Mouse (Mus musculus): ENCODE results near the gene Capn10. TPM values are rescaled to one million over a fixed set of nuclear protein-coding genes. Genes with fewer than 3 reads are reported as not detected.
A peak's percentile ranks its signal among the peaks of the same experiment; 100 is the strongest.

Capn10 gene
- total and polyA plus RNA-seq, 3 experiments, result 11.9 to 16.1 (median 15.9) TPM

DNA sequence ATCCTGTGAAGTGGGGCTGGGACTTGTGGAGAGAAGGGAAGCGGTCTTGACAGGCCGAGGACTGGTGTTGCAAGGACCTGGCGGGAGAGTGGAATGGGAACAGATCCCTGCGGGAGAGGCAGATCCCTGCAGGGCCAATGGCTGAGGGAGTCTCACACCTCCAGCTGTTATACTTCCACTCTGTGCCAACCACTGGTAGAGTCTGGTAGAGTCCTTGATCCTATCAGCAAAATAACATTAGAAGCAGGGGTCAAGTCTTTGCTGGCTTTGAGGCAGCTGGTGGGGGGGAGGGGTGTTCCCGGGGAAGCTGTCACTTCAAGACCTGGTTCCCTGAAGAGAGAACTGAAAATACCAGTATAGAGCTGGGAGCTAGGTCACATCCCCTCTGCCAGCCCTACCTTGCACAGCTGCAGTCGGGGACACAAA, 42.0 kb downstream of the Capn10 start:
- Histone ChIP-seq H3K4me2 (ENCODE audit: insufficient read depth, low read depth, poor library complexity, severe bottlenecking) (no peak overlapping the region), H3K27ac (ENCODE audit: insufficient read depth, low read depth) (no peak overlapping the region), H3K27me3 (replicated peaks) (no peaks in the 10 kb centered on the region), H3K9ac (ENCODE audit: insufficient read depth, low read depth) (no peak overlapping the region), H3K36me3 (replicated peaks in 1 of 2; ENCODE audit: control insufficient read depth in 1 of 2, insufficient read depth in 1 of 2, low read length in 1 of 2) (no peaks in the 10 kb centered on the region), H3K4me1 (ENCODE audit: control insufficient read depth in 1 of 2, insufficient read depth in 2 of 2) (peaks cover 36 to 92% of the 10 kb centered on the region in 2 experiments), H3K79me2 (replicated peaks; ENCODE audit: control insufficient read depth, extremely low read depth, insufficient read depth, poor library complexity, severe bottlenecking) (no peaks in the 10 kb centered on the region), H3K9me3 (replicated peaks; ENCODE audit: low read length) (no peaks in the 10 kb centered on the region), H3K4me3 (replicated peaks in 1 of 3; ENCODE audit: low read depth in 2 of 3, low read length in 2 of 3, poor library complexity in 1 of 3) (no peak overlapping the region)
- dilution Hi-C loops (cut with MboI; ENCODE audit: extremely low pct_ligation_motif_present, extremely low pct_unique_long_range_greater_than_20kb, low sequenced_read_pairs) (no loop called here), in situ Hi-C loops (cut with MboI; ENCODE audit: low pct_ligation_motif_present, low pct_unique_long_range_greater_than_20kb, low sequenced_read_pairs) (no loop called here)
- no peak for TF ChIP-seq POLR2AphosphoS2 (IDR thresholded peaks at IDR 0.05; ENCODE audit: low read depth, low read length)
- no peak for TF ChIP-seq CHD1 (IDR thresholded peaks at IDR 0.05; ENCODE audit: low read depth, low read length)
- TF ChIP-seq KAT2A (IDR thresholded peaks at IDR 0.05; ENCODE audit: insufficient replicate concordance, low read length), result no peak
- TF ChIP-seq SMC3 (IDR thresholded peaks at IDR 0.05; ENCODE audit: low read depth, low read length), result no peak
- no peak for TF ChIP-seq ZKSCAN1 (IDR thresholded peaks at IDR 0.05; ENCODE audit: borderline replicate concordance, low read depth, low read length)
- no peak for TF ChIP-seq NRF1 (IDR thresholded peaks at IDR 0.05; ENCODE audit: low read depth, low read length)
- TF ChIP-seq MXI1 (IDR thresholded peaks at IDR 0.05; ENCODE audit: low read depth, low read length), result 0 out of 2 replicates have a peak, but pooled peaks have one; percentile 45
- no peak for TF ChIP-seq UBTF (IDR thresholded peaks at IDR 0.05; ENCODE audit: low read depth, low read length)
- no peak for TF ChIP-seq CTCF (conservative IDR thresholded peaks at IDR 0.05 in 1 of 2, IDR thresholded peaks at IDR 0.05 in 1 of 2; ENCODE audit: low read depth in 2 of 2, low read length in 2 of 2)
- TF ChIP-seq EP300 (IDR thresholded peaks at IDR 0.05; ENCODE audit: low read length), result peak; percentile 76
- peak; percentile 25; the same call in 1 of the 2 replicates for TF ChIP-seq MAX (IDR thresholded peaks at IDR 0.05; ENCODE audit: low read length)
- no peak for TF ChIP-seq USF2 (conservative IDR thresholded peaks at IDR 0.05; ENCODE audit: low read depth, low read length)
- TF ChIP-seq BHLHE40 (IDR thresholded peaks at IDR 0.05; ENCODE audit: low read depth, low read length), result no peak
- peak; percentile 57 for TF ChIP-seq IRF4 (IDR thresholded peaks at IDR 0.05; ENCODE audit: low read depth, low read length)
- TF ChIP-seq MAZ (IDR thresholded peaks at IDR 0.05; ENCODE audit: low read depth, low read length), result no peak
- peak; percentile 45; the same call in 1 of the 2 replicates for TF ChIP-seq CHD2 (IDR thresholded peaks at IDR 0.05; ENCODE audit: low read length)
- no peak for TF ChIP-seq JUN (IDR thresholded peaks at IDR 0.05; ENCODE audit: insufficient read depth, low read depth, low read length)
- no peak for TF ChIP-seq PAX5 (IDR thresholded peaks at IDR 0.05; ENCODE audit: low read length)
- no peak for TF ChIP-seq USF1 (IDR thresholded peaks at IDR 0.05; ENCODE audit: low read depth, low read length)
- no peak for TF ChIP-seq MEF2A (IDR thresholded peaks at IDR 0.05; ENCODE audit: borderline replicate concordance, low read depth, low read length)
- TF ChIP-seq TCF12 (IDR thresholded peaks at IDR 0.05; ENCODE audit: low read depth, low read length), result peak; percentile 40; the same call in 1 of the 2 replicates
- TF ChIP-seq HCFC1 (IDR thresholded peaks at IDR 0.05; ENCODE audit: low read depth, low read length), result no peak
- no peak for TF ChIP-seq NELFE (IDR thresholded peaks at IDR 0.05; ENCODE audit: low read depth, low read length)
- TF ChIP-seq SIN3A (IDR thresholded peaks at IDR 0.05; ENCODE audit: low read length), result 0 out of 2 replicates have a peak, but pooled peaks have one; percentile 18
- no peak for TF ChIP-seq MYC (IDR thresholded peaks at IDR 0.05; ENCODE audit: low read depth, low read length)
- TF ChIP-seq GABPA (IDR thresholded peaks at IDR 0.05; ENCODE audit: insufficient replicate concordance, low read depth, low read length), result no peak
- no peak for TF ChIP-seq POLR2A (IDR thresholded peaks at IDR 0.05; ENCODE audit: low read depth, low read length)
- TF ChIP-seq TBP (conservative IDR thresholded peaks at IDR 0.05; ENCODE audit: low read depth, low read length), result no peak
- 0 out of 2 replicates have a peak, but pooled peaks have one; percentile 23 for TF ChIP-seq ETS1 (conservative IDR thresholded peaks at IDR 0.05; ENCODE audit: low read depth, low read length)
- TF ChIP-seq ZMIZ1 (IDR thresholded peaks at IDR 0.05; ENCODE audit: low read depth, low read length), result no peak
- no peak for TF ChIP-seq RAD21 (IDR thresholded peaks at IDR 0.05; ENCODE audit: low read depth, low read length)
- TF ChIP-seq MAFK (IDR thresholded peaks at IDR 0.05; ENCODE audit: insufficient replicate concordance, low read length), result no peak
- 0 out of 2 replicates have a peak, but pooled peaks have one; percentile 43 for TF ChIP-seq RCOR1 (conservative IDR thresholded peaks at IDR 0.05; ENCODE audit: low read depth, low read length)
- TF ChIP-seq E2F4 (IDR thresholded peaks at IDR 0.05; ENCODE audit: insufficient replicate concordance, low read depth, low read length), result no peak
- TF ChIP-seq ELF1 (IDR thresholded peaks at IDR 0.05; ENCODE audit: low read depth, low read length), result no peak
- no peak for DNase-seq (ENCODE audit: extremely low read depth)

All from CH12.LX (cell line).